Mouse (Mus musculus) heart, embryonic 12.5 days (tissue): Measurements from ENCODE around the gene Taar9. TPM values are rescaled to one million over a fixed set of nuclear protein-coding genes. Genes with fewer than 3 reads are reported as not detected.
A peak's percentile ranks its signal among the peaks of the same experiment; 100 is the strongest.
"Not testable (repeated sequence)": the region's sequence is repeated elsewhere in the genome, so short reads cannot be mapped to it uniquely, and the experiment has no call there.

Source experiments
- ATAC-seq: fragments of 200-750 bp; cut with Nextera tagmentation; 2 replicates; pipeline ENCODE4 v1.8.0; 2017; ENCODE audit warnings: moderate TSS enrichment, moderate library complexity; ENCODE audit not compliant: insufficient number of reproducible peaks, low FRiP score
- H3K27ac ChIP-seq: fragments of 300-500 bp; sonication (generic); 2 replicates; pipeline ENCODE4 v1.5.1; 2016; ENCODE audit warnings: mild to moderate bottlenecking, moderate library complexity; ENCODE audit not compliant: poor library complexity, severe bottlenecking
- H3K27me3 ChIP-seq: fragments of 300-500 bp; sonication (generic); replicated peaks from 2 replicates; pipeline ENCODE4 v1.6.1; 2016; ENCODE audit warnings: mild to moderate bottlenecking, moderate library complexity
- H3K36me3 ChIP-seq: fragments of 300-500 bp; sonication (generic); 2 replicates; pipeline ENCODE4 v1.6.1; 2016; ENCODE audit warnings: mild to moderate bottlenecking, moderate library complexity
- H3K4me1 ChIP-seq: fragments of 300-500 bp; sonication (generic); replicated peaks from 2 replicates; pipeline ENCODE4 v1.6.1; 2016; ENCODE audit warnings: mild to moderate bottlenecking
- H3K4me2 ChIP-seq: fragments of 300-500 bp; sonication (generic); 2 replicates; pipeline ENCODE4 v1.6.1; 2016; ENCODE audit warnings: mild to moderate bottlenecking, moderate library complexity
- H3K4me3 ChIP-seq: fragments of 300-500 bp; sonication (generic); 2 replicates; pipeline ENCODE4 v1.5.1; 2016; ENCODE audit warnings: mild to moderate bottlenecking
- H3K9ac ChIP-seq: fragments of 300-500 bp; sonication (generic); 2 replicates; pipeline ENCODE4 v1.6.1; 2016; ENCODE audit warnings: mild to moderate bottlenecking, moderate library complexity
- H3K9me3 ChIP-seq: fragments of 300-500 bp; sonication (generic); replicated peaks from 2 replicates; pipeline ENCODE4 v1.6.1; 2016; ENCODE audit warnings: mild to moderate bottlenecking, moderate library complexity
- WGBS: fragments of 180-500 bp; shearing (Covaris S2); methylation state at CpG from one replicate; pipeline ENCODE4 v1.1.7; 2016; 5-methylcytosine and 5-hydroxymethylcytosine counted together
- polyA plus RNA-seq: library from polyadenylated mRNA; unstranded; fragments of >200 nt; fragmentation: Nextera tagmentation; extraction: Ambion mirVana; gene quantifications from 2 replicates; pipeline ENCODE4 v1.2.1, GENCODE M21; 2016

The Taar9 gene
- not detected in 2 replicates for polyA plus RNA-seq

DNA sequence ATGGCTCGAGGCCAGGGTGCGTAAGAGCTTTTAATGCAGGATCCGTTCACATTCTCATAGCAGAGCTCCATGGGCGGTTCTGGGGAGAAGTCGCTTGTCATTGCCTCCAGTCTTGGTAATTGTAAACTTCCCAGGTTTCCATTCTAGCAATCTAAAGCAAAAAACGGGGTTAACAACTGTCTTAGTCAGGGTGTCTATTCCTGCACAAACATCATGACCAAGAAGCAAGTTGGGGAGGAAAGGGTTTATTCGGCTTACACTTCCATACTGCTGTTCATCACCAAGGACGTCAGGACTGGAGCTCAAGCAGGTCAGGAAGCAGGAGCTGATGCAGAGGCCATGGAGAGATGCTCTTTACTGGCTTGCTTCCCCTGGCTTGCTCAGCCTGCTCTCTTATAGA is at the start of gene Taar9:
Taar9 (minus strand) TSS at position 101 of the 400 bp plus-strand sequence.
- H3K36me3 ChIP-seq, H3K9ac ChIP-seq, H3K27me3 ChIP-seq, ATAC-seq, H3K4me2 ChIP-seq, H3K27ac ChIP-seq, H3K4me3 ChIP-seq, H3K4me1 ChIP-seq, H3K9me3 ChIP-seq: not testable (repeated sequence)
- 76% methylated on average over 8 of the region's 8 CpGs for WGBS

DNA sequence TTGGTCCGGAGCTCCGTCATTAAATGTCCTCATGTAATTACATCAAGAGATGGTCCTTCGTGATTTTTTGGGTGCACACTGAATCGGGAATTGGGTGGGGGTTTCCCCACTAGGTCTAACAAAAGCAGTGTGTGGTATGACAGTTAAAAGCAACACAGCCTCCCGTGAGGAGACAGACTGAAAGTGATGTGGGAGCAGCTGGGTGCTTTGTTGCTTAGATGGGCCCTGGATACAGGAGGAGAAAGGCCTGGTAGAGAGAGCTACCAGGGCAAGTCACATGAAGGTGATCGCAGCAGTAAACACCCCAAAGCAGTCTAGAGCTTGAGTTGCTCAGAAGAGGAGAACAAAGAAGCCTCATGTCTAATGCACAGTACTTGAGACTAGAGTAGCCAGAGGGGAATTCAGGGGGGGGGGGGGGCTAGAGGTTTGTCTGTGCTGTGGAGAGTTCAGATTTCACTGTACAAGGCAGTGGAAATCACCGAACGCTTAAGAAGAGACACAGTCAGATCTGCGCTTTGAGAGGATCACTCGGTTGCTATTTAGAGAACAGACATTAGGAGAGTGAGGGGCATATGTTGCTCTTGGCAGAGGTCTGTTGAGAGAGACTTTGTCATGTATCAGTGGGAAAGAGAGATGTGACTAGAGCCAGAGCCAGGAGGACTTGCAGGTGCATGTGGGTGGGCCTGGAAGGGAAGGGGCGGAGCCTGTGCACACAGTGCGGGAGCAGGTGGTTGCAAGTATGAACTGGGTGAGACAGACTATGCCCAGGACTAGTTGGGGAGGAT is 49.3 kb upstream of the Taar9 start:
- Histone ChIP-seq H3K27me3 (no peaks in the 10 kb centered on the region), H3K4me1 (peaks cover 28% of the 10 kb centered on the region), H3K4me3 (no peak overlapping the region), H3K9me3 (0 out of 2 replicates have a peak, but pooled peaks cover 4% of the 10 kb centered on the region), H3K4me2 (peak overlapping the region; percentile 10; the same call in 1 of the 2 replicates), H3K36me3 (peaks cover 43% of the 10 kb centered on the region), H3K9ac (no peak overlapping the region), H3K27ac (peak overlapping the region; percentile 62)
- 74% methylated on average over 12 of the region's 12 CpGs for WGBS
- ATAC-seq: peak; percentile 55; the same call in 1 of the 2 replicates

DNA sequence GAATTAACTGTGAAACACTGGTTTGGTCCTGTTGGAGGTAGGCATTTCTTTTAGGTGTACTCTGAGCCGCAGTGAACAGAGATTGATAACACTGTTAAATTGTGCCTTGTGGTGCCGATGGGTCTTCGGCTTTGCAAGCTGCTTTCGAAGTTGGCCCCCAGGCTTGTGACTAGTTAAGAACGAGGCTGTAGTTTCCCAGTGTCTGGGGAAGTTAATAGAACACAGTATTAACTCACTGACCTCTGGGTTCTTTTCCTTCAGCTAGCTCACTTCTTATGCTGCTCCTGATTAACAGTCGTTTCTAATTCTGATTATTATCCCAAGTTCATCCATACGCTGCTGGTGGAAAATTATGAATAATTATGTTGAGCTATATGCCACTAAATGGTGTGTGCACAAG is 40.8 kb upstream of the Taar9 start:
- no peak for ATAC-seq
- peak overlapping the region; percentile 72; the same call in 1 of the 2 replicates for H3K9ac ChIP-seq
- WGBS: 29% methylated on average over 7 of the region's 7 CpGs
- no peak overlapping the region for H3K27ac ChIP-seq
- H3K4me1 ChIP-seq: peaks cover 23% of the 10 kb centered on the region
- H3K9me3 ChIP-seq: no peaks in the 10 kb centered on the region
- no peaks in the 10 kb centered on the region for H3K27me3 ChIP-seq
- peaks cover 7% of the 10 kb centered on the region for H3K36me3 ChIP-seq
- H3K4me2 ChIP-seq: peak overlapping the region; percentile 72
- peak overlapping the region; percentile 87 for H3K4me3 ChIP-seq

DNA sequence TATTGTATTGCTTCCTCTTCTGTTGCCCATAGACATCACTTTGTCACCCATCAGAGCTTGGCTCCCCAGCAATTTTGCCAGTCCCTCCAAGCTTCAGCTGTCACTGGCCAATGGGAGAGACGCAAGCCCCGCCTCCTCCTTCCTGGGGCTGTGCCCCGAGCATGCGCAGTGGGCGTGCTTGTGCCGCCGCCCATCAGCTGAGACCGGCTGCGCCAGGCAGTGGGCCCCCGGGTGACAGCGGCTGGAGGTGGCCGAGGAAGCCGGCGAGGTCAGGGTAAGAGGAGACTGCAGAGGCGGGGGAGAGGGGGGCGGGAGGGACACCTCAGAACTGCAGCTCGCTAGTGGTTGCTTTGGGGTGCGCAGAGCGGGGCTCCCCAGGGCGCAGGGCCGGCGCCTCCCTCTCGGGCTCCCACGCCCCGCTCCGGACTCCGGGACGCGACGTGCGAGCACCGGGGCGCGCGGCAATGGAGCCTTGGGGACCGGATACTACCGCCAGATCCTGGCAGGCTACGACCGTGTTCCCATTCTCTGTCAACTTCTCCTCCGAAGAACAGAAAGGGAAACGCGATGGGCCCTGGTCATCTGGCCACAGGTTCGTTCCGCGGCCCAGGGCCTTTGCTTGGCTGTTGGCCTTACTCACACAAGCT is 39.9 kb upstream of the Taar9 start, which contains the start of gene Stx7:
Stx7 (plus strand) TSS at position 168 of the 647 bp plus-strand sequence.
- Histone ChIP-seq H3K4me2 (peak within 1 kb of the TSS; percentile 72), H3K36me3 (peaks cover 6% of the 10 kb centered on the region; the same call in 1 of the 2 replicates), H3K4me3 (peak within 1 kb of the TSS; percentile 87), H3K27ac (peak within 1 kb of the TSS; percentile 84), H3K4me1 (peaks cover 23% of the 10 kb centered on the region), H3K9ac (peak within 1 kb of the TSS; percentile 85), H3K9me3 (no peaks in the 10 kb centered on the region), H3K27me3 (no peaks in the 10 kb centered on the region)
- WGBS: under 1% methylated on average over 39 of the region's 45 CpGs
- ATAC-seq: peak; percentile 98

DNA sequence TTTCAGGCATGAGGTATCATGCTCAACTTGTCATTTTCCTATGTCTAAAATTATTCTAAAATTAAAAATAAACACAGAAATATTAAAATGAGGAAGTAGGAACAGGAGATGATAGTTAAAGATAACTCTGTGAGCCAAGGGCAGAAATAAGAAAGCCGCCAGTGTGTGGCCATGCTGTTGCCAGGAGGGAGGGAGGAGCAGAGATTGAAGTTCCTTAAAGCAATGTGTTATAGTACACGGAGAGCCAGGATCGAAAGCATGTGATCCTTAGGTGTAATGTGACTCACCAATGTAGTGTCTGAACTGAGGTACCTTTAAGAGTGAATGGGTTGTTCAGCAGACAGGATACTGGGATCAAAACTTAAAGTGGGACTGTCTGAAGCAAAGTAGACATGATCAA is 33.4 kb upstream of the Taar9 start:
- no peaks in the 10 kb centered on the region for H3K4me1 ChIP-seq
- H3K9ac ChIP-seq: no peak overlapping the region
- H3K27ac ChIP-seq: no peak overlapping the region
- ATAC-seq: no peak
- H3K27me3 ChIP-seq: no peaks in the 10 kb centered on the region
- H3K36me3 ChIP-seq: no peaks in the 10 kb centered on the region
- H3K9me3 ChIP-seq: no peaks in the 10 kb centered on the region
- WGBS: 79% methylated on average over 3 of the region's 3 CpGs
- H3K4me3 ChIP-seq: no peak overlapping the region
- H3K4me2 ChIP-seq: no peak overlapping the region

DNA sequence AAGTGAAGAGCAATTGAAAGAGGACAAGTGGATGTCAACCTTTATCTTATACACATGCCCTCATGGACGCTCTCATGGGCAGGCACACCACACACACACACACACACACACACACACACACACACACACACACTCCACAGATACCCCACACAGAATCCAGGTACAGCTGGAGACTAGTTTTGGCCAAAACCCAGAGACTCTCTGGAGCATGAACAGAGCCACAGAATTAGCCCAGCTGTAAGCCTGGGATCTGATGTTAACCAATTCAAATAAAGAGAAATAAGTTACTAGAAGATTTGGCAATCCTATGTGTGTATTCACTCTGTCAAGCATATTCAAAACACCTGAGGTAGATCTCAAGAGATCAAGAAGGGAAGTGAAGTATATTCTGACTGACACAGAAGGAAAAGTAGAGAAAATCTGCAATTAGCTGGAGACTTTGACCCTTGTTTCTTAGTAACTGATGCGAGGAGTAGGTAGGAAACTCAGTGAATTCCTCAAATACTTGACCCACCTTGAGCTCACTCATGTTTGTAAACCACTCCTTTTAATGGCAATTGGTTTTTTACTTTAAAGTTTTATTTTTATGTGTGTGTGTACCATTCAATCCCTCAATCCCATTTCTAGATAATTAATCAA is 29.4 kb upstream of the Taar9 start:
- no peak overlapping the region for H3K27ac ChIP-seq
- WGBS: 66% methylated on average over 2 of the region's 2 CpGs
- ATAC-seq: no peak
- no peaks in the 10 kb centered on the region for H3K27me3 ChIP-seq
- no peaks in the 10 kb centered on the region for H3K36me3 ChIP-seq
- no peak overlapping the region for H3K4me2 ChIP-seq
- H3K9me3 ChIP-seq: no peaks in the 10 kb centered on the region
- 0 out of 2 replicates have a peak, but pooled peaks cover 4% of the 10 kb centered on the region for H3K4me1 ChIP-seq
- no peak overlapping the region for H3K9ac ChIP-seq
- H3K4me3 ChIP-seq: no peak overlapping the region

DNA sequence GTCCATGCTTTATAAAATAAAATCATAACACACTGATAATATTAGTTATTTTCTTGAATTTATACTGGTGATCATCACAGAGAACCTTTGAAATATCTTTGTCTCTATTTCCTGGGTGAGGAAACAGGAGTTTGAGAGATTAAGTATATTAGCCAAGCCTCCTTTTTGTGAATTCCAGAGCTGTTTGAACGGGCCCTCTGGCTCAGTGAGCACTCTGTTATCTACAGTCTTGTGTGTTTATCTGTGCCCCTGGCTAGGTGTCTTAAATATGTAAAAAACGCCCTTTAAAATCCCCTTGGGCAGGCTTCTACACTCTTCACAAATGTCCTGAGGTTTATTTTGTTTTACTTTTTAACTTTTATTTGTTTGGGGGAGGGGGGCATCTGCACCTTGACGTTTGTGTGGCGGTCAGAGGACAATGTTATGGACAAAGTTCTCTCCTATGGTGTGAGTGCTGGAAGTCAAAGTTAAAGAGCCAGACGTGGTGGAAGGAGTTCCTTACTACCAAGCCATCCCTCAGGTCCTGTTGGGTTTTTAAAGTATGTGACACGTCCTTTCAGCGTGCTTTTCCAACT is 24.8 kb upstream of the Taar9 start:
- Histone ChIP-seq H3K4me1 (peaks cover 16% of the 10 kb centered on the region), H3K9me3 (no peaks in the 10 kb centered on the region), H3K4me2 (no peak overlapping the region), H3K4me3 (no peak overlapping the region), H3K27me3 (no peaks in the 10 kb centered on the region), H3K27ac (no peak overlapping the region), H3K9ac (no peak overlapping the region), H3K36me3 (no peaks in the 10 kb centered on the region)
- ATAC-seq: no peak
- 34% methylated on average over 7 of the region's 7 CpGs for WGBS

DNA sequence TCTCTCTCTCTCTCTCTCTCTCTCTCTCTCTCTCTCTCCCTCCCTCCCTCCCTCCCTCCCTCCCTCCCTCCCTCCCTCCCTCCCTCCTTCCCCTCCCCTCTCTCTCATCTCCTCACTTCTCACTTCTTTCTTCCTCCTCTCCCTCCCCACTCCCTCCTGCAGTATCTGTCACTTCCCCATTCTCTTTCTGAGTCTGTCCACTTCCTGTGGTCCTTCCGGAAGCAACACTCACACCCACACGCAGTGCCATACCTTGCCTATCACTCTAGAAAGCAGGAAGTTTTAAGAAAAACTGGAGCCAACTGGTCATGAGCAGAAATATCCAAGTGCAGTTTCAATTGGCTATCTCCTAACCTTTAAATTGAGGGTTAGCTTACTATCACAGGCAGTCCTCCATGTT is 23.8 kb upstream of the Taar9 start:
- peaks cover 16% of the 10 kb centered on the region for H3K4me1 ChIP-seq
- H3K4me2 ChIP-seq: no peak overlapping the region
- H3K36me3 ChIP-seq: no peaks in the 10 kb centered on the region
- H3K27ac ChIP-seq: no peak overlapping the region
- no peak overlapping the region for H3K9ac ChIP-seq
- H3K9me3 ChIP-seq: no peaks in the 10 kb centered on the region
- WGBS: 21% methylated on average over 2 of the region's 2 CpGs
- no peak for ATAC-seq
- no peak overlapping the region for H3K4me3 ChIP-seq
- H3K27me3 ChIP-seq: no peaks in the 10 kb centered on the region

DNA sequence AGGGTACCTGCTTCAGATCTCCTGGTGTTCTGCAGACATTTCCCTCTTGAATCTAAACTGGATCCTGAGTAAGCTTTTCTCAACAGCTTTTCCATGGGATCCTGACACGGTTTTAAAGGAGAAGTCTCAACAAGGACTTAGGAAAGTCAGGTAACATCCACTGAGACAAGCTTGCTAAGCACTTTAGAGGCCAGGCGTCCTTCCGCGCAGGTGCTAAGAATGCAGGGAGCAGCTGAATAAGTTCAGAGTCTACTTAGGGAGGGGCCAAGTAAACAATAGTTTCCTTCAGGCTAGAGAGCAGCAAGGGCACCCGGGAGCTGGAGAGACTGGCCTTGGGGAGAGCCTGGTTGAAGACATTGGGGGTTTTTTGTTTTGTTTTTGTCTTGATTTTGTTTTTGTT is 22.9 kb upstream of the Taar9 start:
- Histone ChIP-seq H3K36me3 (no peaks in the 10 kb centered on the region), H3K9me3 (no peaks in the 10 kb centered on the region), H3K4me1 (peaks cover 16% of the 10 kb centered on the region), H3K27me3 (no peaks in the 10 kb centered on the region), H3K4me3 (no peak overlapping the region), H3K27ac (no peak overlapping the region), H3K9ac (0 out of 2 replicates have a peak overlapping the region, but pooled peaks have one; percentile 24), H3K4me2 (peak overlapping the region; percentile 34)
- WGBS: 12% methylated on average over 5 of the region's 5 CpGs
- ATAC-seq: no peak

DNA sequence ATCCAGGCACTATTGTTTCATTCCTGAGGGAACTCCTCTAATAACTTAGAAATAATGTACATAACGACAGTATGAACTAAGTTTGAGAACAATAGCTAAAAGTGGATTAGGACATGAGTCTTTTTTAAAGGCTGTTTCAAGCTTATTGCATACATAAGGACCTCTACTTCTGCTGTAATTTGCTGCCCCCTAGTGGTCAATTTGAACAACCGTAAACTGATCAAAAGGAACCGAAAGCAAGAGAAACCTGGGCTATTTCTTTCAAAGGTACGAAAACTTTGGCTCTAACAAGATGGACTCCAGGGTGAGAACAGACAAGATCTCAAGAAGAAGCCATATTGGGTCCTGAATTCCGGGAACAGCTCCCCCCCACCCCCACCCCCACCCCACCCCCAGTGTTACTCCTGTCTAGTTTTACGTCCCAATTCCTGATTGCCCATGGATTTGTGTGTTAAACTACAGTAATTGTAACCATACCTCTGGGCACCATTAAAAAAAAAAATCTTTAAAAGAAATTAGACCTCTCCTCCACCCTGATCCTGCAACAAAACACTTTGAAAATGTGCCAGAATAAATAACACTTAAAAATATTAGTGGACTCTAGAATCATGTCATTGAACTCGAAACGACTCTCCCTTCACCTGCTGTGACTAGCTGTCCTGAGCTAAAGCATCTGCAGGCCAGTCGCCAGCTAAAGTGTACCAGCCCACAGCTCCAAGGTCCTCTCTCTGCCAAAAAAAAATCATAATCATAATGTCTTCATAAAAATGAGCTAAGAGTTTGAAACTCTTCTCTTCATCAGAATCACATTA is 22.3 kb upstream of the Taar9 start:
- H3K27me3 ChIP-seq: no peaks in the 10 kb centered on the region
- WGBS: 30% methylated on average over 9 of the region's 9 CpGs
- H3K4me1 ChIP-seq: peaks cover 16% of the 10 kb centered on the region
- ATAC-seq: peak; percentile 55; the same call in 1 of the 2 replicates
- H3K4me3 ChIP-seq: peak overlapping the region; percentile 43
- H3K27ac ChIP-seq: no peak overlapping the region
- peak overlapping the region; percentile 62; the same call in 1 of the 2 replicates for H3K9ac ChIP-seq
- no peaks in the 10 kb centered on the region for H3K9me3 ChIP-seq
- H3K4me2 ChIP-seq: peak overlapping the region; percentile 62
- H3K36me3 ChIP-seq: no peaks in the 10 kb centered on the region
